Mouse (Mus musculus): ENCODE measurements around the gene Six2.

The Six2 gene

DNA sequence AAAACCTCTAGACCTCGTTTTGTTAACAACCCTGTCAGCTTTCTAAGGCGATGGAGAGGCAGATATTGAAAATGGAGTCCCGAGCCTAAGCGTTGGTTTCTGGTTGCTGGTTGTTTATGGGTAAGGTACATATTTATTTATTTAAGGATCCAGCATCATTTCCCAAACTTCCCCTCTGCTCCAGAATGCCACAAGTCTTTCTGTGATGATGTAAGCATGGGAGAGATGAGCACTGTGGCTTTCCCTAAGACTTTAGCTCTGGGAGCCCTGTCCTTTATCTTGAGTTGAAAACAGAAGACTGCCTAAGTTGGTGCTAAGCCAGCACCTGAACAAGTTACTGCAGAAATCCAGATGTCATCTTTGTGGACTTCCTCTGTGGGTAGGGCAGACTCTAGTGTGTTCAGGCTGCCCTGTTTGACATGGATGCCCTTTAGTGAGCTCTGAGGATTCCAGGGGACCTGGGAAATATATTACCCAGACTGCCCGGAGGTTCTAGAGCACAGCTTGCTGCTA is 1.8 kb upstream of the Six2 start:
- peak; percentile 8 for DNase-seq

DNA sequence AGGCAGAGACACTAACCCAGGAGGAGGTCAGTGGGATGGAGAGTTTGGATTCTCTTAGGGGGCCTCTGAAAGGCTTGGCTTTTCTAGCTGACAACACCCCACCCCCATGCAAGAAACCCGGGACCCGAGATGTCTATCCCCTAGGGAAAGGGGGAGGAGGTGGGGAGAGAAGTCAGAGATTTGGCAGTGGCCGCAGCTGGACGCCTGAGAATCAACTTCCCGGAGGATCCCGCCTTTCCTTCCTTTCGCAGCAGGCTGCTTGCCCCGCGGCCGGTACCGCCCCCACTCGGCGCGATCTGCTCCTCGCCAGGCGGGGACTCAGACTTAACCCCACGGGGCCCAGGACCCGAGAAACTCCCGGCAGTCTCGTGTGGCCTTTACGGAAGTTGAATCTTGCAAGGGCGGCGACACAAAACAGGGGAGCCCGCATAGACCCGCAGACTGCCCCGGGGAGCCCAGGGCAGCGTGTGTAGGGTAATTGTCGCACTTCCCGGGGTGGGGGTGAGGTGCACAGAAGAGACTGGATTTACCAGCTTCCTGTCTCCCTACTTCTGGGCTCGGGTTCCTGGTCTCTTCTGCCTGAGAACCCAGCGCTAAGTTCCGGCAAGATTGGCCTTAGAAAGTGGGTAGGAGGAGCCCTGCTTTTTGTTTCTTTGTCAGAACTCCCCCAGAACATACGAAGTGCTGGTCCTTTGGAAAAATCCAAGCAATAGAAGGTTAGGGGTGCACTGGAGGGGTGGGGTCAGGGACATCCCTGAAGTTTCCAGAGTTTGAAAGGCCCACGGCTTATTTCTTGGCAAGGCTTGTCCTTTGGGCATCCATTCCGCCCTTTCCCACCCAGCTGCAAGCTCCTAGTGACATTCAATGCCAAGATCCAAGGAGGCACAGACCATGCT is 1.1 kb upstream of the Six2 start:
- peak; percentile 70 for DNase-seq

DNA sequence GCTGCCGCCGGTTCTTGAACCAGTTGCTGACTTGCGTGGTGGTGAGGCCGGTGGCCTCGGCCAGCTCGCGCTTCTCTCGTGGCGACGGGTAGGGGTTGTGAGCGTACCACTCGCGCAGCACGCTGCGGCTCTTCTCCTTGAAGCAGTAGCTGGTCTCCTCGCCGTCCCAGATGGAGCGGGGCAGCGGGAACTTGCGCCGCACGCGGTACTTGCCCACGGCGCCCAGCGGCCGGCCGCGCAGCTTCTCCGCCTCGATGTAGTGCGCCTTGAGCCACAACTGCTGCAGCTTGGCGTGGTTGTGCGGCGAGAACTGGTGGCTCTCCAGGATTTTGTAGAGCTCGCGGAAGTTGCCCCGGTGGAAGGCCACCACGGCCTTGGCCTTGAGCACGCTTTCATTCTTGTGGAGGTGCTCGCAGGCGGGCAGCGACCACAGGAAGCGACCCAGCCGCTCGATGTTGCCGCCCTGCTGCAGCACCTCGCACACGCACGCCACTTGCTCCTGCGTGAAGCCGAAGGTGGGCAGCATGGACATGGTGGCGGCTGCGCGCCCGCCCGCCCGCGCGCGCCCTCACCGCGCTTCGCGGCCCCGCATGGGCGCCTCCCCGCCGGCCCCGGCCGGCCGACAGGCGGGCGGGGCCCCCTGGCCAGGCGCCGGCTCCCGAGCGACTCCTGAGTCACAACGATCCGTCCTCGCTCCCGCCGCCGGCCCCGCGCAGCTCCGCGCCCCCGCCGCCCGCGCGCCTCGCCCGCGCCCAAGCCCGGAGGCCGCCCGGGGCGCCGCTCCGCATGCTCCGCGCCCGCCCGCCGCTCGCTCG is 446 bp downstream of the Six2 start:
- DNase-seq = peak; percentile 65

DNA sequence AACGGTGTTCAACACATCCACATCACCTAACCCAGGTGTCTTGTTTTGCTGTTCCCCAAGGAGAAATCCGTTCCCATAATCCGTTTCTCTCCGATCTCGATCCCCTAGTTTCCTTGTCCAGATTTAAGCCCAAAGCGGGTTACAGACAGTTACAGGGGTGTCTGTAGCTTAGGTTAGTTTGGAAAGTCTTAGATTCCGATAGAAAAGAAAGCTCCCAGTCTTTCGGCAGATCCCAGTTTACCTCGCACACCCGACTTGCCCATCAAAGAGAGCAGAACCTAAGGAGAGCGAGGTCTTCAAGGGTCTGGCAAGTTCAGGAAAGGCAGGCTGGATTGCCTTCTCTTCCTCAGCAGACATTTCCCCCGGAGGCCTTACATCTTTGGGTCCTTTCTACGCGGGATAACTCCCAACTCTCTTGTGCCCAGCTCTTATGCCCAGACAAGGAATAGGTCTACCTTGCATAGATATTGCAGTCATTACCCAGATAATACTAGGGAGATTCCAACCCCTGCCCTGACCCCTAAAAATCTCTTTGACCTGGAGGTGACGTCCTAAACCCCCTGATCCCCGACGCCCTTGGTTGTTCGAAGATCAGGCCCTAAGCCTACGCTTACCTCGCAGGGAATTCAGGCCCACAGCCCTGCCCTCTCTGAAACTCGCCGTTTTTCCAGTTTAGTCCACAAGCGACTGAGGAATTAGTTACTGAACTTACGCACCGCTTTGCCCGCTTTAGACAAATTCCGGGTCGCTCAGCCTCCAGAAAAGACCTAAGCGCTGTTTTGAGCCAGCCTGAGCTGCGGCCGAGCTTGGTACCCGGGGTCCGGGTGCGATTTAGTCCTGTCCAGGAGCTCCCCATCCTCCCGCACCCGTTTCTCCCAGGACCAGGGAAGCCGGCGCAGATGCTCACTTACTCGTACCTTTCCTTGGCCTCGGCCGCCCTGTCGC is 1.3 kb downstream of the Six2 start:
- DNase-seq = peak; percentile 53

DNA sequence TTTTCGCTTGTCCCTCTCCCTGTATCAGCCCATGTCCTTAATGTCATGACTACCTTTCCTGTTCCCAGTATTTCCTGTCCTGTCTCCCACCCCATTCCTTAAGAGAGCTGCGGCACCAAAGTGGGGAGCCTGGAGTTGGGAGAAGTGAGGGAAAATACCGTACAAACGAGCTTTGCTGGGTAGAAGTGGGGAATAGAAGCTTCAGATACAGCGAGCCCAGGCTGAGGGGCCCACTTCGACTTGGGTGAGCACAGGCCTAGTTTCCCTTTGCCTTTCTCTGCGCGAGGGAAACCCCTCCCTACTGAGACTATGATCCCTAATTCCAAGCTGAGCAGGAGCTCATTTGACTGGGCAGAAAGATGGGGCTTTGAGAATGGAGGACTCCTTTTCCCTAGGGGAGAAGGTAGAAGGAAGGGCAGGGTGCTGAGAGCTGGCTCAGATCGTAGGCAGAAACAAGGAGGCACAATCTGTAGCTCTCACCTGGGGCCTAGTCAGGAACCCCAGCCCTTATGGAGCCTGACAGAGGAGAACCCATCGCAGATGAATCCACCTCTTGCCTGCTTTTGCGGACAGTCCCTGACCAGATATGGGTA is 2.3 kb downstream of the Six2 start:
- peak; percentile 37 for DNase-seq

DNA sequence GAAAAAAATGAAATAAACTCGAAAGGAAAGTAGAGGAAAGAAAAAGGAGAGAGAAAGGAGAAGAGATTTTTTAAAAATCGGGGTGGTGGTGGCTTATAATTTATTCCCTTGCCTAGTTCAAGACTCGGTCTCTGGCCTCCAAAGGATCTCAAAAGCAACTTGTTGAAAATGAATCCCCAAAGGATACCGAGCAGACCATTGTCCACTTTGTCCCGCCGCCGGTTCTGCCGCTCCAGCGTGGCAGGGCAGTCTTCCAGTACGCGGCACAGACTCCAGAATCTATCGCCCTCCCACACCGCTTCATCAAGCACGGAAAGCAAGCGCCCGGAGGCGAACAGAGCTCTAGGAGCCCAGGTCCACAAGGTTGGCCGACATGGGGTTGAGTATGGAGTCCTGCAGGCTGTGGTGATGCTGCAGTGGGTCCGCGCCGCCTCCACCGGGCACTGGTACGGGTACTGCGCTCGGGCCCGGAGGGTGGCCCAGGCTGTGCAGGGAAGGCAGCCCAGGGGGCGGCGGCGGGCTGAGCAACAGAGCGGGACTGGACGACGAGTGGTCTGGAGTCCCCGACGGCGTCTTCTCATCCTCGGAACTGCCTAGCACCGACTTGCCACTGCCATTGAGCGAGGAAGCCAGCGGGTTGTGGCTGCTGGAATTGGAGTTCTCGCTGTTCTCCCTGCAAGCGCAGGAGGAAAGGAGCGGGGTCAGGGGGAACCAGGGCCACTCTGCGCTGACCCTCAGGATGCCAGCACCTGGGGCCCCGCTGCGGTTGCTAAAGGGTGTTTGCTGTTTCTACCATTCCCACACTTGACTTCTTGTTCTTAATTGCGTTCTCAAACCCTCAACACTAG is 3.0 kb downstream of the Six2 start:
- DNase-seq = peak; percentile 53

DNA sequence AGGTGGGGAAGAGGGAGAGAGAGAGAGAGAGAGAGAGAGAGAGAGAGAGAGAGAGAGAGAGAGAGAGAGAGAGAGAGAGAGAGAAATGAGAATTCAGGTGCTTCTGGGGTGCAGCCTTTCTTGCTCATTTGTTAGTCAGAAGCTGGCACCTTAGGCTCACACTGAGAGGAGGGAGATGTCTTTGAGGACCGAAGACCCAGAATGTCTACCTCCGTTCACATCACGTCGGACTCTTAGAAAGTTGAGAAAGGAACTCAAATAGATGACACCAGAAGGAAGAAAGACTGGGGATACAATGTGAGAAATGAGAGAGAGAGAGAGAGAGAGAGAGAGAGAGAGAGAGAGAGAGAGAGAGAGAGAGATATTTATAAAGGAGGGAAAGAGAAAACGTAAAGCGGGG is 3.6 kb downstream of the Six2 start:
- DNase-seq = peak; percentile 24

DNA sequence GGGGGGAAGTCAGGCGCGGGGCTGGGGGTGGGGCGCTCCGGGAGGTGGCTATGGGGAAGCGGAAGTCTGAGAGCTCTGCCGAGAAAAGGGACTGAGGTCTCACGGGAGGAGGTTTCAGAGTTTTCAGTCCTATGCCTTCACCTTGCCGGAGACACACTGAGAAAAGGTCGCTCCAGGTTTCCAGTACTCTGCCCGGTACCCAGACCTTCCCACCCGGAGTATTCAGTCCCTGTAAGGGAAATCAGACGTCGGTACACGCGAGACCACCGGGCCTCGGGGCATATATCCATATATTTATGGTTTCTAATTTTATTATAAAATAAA is 4.1 kb downstream of the Six2 start:
- peak; percentile 26 for DNase-seq

DNA sequence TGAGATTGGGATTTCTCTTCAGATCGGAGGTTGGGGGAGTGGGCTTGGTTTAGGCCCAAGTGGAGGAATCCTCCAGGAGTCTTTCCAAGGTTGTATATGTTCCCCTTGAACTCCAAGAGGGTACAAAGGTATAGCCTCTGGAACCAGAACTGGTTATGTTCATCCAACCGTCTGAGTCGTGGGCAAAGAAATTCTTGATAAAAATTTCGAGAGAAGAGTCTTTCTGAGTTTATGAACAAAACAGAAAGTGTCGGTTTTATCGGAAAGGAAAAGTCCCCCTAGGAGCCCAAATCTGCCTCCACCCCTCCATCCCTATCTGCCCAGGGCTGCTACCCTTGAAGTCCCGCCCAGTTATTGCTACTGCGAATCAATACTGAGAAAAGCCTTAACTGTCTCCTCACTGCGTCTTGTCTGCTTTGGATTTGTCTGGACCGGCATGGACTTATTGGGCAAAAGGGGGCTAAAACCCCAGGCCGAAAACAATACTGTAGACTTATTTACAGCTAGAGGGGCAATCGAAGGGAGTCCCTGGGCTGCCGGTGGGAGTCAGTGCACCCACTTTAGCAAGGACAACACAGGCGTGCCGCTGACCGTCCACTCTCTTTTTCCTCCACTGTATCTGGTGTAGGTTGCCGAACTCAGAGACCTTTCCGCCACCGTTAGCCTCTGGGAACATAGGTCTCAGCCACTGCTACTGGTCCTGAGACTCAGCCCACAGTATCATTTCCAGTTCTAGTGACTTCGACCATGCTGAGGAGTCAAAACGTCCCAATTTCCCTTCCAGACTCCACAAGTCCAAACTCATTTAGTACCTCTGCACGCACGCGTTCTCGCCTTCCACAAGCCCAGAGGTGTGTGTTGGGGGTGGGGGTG is 4.7 kb downstream of the Six2 start:
- peak; percentile 25 for DNase-seq

DNA sequence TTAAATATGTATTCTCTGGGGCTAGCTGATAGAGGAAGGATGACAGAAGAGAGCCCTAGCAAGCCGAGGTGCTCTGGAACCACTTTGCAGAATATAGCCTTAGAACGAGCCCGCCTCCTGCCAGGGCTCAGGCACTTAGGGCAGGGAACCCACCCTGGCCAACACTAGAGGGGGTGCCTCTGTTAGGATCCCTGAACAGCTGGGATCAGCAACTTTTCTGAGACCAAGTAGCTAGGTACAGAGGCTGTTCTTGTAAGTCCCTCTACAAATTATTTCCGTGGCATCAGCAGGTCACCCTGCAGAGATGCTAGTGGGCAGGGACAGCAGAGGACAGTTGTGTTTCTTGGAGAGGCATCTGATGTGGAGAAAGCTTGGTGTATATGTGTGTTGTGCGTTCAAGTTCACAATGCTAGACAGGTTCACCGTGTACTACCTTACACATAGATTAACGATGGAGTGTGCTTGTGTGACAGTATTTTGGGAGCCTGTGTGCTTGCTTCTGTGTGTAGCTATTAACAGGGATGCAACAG is 5.8 kb downstream of the Six2 start:
- peak; percentile 39 for DNase-seq

DNA sequence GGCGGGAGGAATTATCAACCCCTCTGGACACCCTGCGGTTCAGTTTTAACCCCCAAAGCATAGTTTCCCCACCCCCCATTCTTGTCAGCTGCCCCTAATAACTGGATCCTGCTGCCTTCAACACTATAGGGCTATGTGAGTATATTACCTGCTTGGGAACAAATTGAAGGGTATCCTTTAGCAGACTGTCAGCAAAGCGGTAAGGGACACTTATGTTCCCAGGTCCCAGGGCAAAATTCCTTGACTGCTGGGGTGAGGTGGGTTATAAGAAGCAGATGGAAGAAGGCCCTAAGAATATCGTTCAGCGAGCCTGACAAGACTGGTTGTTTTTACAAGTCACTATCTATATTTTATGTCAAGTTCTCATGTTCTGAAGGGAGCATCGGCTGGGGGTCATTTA is 6.3 kb downstream of the Six2 start:
- peak; percentile 29 for DNase-seq

DNA sequence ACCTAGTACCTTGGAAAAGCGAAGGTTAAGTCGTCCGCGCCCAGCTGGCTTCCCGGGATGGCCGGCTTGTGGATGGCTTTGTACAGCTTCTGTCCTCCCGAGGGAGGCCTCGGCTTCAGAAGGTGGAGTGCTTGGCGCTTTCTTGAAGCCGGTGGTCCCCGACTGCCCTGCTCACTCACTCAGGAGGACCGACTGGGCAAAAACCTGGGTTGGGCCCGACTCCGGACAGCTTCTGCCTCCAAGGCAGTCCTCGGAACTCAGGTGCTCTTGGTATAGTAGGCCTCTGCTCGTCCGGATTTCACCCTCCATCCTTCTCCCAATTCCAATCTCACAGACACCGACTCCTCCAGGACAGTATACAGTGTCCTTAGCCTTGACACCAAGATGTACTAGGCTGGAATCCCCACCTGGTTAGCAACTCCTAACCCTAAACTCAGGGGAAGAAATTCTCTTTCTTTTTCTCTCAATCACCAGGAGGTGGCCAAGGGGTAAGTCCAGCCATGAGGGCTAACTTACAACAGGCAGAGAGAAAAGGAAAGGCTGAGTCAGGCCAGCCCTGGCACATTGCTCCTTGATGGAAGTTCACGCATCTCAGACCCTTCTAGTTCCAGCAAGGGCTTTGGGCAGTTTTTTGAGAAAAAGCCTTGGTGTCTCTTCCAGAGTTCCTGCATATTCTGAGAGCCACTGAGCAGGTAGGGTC is 7.1 kb downstream of the Six2 start:
- peak; percentile 22 for DNase-seq

DNA sequence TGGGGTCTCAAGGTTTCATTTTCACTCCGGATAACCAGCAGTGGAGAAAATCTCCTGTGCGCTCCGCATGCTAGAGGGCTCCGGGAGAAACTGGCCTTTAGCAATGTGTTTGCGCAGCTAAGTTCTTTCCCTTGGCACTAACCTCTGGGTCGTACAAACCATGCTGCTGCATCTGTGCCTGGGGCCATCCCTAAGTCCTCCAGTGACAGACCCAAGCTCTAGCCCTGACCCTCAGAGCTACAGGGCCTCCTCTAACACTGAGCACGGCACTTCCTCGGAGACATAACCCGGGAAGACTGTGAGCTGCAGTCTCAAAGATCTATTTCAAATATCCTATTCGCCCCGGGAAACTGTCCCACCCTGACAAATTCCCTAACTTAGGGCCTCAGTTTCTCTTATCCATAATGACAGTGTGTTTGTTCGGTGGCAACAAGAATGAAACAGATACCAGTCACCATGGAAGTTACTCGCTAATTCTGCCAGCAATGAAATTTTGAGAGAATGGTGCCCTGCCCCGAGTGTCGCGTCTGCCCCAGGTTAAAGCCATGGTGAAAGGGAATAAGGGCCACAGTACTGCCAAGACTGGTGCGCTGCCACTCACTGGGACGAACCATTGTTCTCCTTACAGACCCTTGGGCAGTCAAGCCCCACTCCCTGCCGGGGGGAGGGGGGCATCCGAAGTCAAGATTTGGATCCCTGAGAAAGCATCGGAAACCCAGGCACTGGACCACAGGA is 7.8 kb downstream of the Six2 start:
- peak; percentile 42 for DNase-seq

DNA sequence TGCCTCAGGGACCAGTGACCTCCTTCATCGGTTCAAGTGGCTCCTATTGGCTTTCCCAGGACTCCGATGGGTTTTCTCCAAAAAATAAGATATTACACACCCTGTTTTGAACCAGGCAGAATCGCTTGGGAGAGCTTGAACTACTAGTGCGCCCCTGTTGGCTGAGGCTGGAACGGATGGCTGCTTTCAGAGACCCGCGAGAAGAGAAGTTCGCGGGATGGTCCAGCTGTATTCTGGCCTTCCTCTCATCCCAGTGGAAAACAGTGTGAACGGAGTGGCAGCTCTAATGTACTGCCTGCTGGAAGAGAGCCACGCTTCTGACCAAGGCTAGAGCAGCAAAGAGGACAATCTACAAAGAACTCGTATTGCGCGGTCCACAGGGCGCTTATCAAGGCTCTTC is 8.4 kb downstream of the Six2 start:
- DNase-seq = peak; percentile 79

DNA sequence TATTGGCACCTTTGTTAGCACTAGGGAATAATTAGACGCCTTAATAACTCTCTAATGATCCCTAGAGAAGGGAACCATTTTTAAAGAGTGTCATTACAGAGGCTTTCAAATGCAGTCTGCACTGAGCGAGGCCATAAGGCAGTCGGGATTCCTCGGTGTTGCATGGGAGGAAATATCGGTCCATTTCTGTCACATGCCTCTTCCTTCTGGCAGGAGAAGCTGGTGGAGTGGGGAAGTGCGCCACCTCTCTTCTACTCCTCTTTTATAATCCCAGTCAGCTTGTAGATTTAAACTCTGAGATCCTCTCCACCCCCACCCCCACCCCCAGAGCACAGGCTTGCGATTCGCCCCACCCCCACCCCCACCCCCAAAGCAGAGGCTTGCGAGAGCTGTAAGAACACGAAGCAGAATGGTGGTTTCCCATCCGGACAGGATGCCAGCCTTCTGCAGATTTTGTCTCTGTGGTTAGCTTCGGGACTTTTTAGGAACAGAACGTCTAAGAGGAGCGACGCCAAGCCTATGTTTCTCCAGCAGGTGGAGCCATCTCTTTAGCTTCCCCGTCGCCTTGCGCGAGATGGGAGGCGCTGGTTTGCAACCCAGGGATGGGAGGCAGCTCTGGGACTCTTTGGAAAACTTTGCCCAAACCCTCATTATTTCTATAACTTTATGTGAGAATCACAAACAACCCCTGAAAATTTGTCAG is 23.3 kb downstream of the Six2 start:
- peak; percentile 93 for DNase-seq

DNA sequence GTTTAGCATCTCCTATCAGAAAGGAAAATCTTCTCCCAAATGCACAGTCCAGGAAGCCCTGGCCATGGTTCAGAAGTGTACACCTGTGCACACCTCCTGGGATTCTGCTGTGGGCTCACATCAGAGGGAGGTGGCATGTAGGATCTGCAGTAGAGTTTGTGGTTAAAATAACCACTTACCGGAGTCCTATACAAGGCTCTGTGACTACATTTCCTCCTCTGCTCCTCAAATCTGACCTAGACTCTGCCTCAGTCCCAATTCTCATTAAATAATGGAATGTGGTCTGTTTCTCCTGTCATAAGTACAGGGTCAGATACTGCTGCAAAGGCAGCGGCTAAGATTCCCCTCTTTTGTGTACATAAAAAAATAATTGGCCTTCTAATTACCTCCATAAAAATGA is 23.9 kb downstream of the Six2 start:
- DNase-seq = no peak

DNA sequence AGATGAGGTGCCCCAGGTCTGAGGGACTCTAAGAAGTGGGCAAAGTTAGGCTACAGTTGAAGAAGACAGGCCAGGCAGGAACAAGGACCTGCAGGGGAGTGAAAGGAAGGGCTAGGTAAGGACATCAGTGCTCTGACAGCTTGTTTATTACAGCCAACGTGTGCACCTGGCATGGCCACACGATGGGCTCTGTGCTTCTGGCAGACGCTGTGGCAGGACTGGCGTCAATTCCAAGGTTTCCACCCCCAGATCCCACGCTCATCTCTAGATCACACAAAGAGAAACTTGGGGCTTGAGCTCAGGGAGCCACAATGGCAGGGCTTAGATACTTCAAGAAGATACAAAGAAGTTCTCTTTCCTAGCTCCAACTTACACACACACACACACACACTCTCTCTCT is 26.6 kb downstream of the Six2 start:
- DNase-seq = no peak

DNA sequence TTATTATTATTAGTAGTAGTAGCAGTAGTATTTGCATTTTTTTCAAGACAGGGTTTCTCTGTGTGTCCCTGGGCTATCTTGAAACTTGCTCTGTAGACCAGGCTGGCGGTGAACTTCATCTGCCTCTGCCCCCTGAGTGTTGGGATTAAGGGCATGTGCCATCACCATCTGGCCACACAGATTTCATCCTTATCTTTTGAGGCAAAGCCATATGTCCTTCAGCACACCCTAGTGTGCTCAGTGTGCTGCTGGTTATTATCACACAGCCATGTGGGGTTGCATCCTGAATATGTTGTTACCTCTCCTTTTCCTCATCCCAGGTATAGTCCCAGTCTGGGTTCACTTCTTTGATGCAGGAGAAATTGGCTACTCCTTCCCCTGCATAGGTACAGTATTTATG is 28.1 kb downstream of the Six2 start:
- DNase-seq = no peak
